Mouse (Mus musculus): ENCODE measurements around the gene Cdhr5.

Gene Cdhr5

DNA sequence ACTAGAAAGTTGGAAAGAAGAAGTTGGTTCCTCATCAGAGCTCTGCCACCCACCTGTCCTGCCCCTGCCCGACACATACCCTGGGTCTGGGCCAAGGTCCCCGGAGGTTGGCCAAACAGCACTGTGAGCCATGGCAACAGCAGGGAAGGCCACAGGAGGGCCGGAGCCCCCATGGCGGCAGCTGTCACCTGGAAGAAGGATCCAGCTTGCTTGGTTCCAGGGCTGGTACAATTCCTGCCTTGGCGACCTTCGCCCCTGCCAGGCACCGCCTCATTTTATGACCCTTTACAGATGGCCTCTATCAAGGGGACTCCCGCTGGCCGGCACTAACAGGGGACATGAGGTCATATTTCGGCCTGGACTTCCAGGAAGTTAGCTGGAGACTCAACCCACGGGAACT is at the start of gene Cdhr5:
Gene Cdhr5 (minus strand): TSS at position 241 of the 400 bp plus-strand sequence.
- no peak for DNase-seq

DNA sequence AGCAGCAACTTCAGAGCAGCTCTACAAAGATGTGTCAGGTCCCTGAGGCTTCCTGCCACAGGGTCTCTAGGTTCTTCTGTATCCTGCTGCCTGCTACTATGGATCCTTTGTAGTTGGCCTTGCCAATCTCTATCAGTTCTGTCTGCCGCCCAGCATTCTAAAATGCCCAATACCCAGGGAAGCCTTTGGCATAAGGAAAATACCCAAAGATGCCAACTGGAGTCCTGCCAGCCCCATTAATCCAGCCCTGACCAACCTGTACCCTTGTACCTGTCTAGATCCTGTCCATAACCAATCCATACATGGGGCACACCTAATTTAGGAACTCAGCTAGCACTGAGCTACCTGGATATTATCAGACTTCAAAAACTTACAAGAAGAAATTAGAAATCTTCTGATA is 48.1 kb upstream of the Cdhr5 start:
- DNase-seq = no peak

DNA sequence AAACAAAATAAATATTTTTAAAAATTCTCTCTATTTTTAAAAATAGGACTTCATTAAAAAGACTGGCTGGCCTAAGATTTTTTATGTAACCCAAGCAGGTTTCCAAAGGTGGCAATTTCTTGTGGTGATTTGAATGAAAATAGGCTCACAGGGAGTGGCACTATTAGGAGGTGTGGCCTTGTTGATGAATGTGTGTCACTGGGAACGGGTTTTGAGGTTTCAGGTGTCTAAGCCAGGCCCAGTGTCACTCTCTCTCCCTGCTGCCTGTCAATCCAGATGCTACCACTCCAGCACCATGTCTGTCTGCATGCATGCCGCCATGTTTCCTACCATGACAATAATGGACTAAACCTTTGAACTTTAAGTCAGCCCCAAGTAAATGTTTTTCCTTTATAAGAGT is 42.9 kb upstream of the Cdhr5 start:
- no peak for DNase-seq

DNA sequence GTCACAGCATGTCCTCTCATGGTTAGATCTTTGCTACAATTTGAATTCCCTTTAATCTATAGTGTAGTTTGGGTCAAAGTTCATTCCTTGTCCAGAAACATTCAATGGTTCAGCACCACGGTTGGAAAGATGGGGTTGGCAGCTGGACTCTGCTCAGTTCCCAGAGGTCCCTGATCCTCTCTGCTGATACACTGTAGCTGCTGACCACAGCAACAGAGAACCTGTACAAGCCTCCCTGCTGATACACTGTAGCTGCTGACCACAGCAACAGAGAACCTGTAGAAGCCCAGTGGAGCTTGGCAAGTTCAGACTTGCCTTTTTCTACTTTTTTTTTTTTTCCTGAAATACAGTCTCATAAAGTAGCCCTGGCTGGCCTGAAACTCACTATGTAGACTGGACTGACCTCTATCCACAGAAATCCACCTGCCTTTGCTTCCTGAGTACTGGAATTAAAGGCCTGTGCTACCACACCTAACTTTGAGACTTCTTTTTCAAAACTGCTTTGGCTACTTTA is 41.1 kb upstream of the Cdhr5 start:
- no peak for DNase-seq

DNA sequence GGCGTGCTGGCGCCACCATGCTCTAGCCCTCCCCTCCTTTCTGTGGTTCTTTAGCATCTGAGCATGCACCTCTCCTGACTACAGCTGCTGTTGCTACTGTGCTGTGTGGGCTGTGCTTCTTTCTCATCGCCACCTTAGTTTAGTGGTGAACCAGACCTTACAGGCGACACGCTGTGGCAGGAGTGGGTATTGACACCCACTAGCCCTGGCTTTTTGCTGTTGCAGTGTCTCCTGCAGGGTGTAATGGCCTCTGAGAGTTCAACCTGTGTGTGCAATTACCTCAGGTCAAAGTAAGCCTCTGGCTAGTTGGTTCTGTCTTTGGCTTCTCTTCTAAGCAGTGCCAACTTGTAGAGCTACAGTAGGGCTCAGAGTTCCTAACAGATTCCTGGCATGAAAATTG is 39.4 kb upstream of the Cdhr5 start:
- DNase-seq = peak; percentile 36 to 44

DNA sequence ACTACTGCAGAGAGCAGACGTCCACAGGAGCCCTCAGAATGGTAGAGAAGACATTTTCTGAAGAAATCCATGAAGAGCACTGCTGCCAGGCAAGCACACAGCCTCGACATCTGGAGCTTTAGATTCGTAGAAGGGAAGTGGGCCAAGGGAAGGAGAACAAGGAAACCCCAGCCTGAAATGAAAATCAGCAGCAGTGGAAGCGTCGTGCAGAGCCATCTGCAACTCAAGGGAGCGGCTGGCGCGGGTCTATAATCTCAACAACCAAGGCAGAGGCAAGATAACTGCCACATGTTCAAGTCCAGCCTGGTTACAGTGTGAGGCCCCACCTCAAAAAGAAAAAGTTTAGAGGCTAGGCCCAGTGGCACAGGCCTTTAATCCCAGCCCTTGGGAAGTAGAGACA is 38.5 kb upstream of the Cdhr5 start:
- DNase-seq = no peak

DNA sequence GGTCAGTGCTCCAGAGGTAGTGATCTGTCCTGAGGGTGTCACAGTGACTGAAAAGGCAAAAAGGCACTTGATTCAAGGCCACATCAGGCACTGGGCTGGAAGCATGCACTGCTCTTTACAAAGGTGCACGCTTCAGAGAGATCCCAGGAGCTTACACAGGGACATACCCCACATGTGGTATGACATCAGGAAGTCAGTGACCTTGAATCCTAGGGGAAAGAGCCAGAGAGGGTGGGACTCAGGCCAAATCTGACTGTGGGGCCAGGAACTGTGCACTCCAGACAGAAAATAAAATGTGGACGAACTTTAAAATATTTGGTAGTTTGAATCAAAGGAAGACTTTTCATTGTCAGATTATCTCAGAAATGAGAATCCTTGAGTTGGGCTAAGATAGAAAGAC is 37.8 kb upstream of the Cdhr5 start:
- no peak for DNase-seq

DNA sequence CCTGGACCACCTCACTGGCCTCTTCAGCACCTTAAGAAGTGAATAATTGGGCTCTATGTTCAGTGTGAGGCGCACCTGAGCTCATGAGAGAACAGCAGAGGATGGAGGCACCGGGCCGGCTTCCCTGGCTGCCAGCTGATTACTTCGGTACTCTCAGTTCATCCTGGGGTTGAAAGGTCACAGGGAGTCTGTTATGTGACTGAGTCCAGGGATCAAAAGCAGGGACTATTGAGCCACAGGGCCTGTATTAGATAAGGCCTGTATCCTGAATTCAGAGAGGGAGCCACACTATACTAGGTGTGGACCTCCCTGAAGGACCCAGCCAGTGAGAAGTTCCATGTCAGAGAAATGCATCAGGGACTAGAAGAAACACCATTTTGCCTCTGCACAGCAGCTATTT is 28.0 kb upstream of the Cdhr5 start:
- no peak for DNase-seq

DNA sequence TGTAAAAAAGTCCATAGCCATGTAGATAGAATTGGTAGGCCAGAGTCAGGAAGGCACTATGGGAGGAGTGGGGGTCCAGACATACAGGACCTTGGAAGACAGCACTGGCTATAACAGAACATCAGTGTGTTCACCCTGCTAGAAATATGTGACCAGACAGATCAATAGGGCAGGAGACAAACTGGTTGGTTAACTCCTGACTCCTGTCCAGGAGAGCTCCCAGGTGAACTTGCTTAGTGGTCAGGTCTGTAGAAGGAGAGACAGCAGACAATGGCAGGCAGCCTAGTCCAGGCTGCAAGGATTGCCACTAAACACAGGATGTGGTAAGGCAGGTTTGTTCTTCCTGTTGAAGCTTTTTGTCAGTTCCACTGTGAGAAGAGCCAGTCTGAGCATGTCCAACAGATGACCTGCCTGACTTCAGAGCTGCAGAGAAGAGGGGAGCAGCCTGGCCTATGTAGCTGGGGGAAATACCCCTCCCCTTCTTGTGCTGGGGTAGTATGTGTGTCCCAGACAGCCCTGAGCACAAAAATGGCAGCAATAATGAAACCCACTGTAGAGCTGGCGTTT is 26.2 kb upstream of the Cdhr5 start:
- DNase-seq = peak in 1 of 2 experiments; percentile 36

DNA sequence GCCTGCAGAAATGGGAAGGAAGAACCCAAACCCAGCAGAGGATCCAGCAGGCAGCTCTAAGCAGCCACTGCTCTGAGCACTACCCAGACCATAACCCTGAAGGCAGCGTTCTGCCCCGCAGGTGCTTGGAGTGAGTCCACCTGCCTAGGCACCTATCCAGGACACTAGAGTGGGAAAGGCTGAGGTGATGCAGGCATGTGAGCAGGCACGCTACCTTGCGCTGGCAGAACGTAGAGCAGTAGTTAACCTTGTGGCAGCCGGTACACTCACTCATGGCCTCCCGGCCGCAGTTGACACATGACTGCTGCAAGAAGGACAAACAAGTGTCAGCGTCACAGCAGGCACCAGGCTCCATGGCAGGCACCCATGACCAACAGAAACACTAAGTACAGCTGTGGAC is 24.8 kb upstream of the Cdhr5 start:
- no peak for DNase-seq

DNA sequence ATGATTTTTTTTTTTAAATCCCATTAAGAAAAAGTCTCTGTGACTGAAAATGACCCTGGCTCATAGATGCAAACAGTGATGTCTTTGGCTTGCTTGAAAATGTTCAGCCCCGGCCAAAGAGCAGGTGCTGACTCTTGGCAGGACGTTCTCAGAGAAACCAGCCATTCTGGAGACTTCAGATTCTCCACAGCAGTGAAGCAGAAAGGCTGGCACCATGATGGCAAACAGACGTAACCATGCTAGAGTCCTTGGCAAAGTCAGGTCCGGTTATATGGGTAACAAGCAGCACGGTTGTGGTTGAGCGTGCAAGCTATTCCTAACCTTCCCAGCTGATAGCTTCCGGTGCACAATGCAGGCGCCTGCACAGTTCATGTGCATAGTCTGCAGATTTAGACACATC is 22.6 kb upstream of the Cdhr5 start:
- DNase-seq = no peak

DNA sequence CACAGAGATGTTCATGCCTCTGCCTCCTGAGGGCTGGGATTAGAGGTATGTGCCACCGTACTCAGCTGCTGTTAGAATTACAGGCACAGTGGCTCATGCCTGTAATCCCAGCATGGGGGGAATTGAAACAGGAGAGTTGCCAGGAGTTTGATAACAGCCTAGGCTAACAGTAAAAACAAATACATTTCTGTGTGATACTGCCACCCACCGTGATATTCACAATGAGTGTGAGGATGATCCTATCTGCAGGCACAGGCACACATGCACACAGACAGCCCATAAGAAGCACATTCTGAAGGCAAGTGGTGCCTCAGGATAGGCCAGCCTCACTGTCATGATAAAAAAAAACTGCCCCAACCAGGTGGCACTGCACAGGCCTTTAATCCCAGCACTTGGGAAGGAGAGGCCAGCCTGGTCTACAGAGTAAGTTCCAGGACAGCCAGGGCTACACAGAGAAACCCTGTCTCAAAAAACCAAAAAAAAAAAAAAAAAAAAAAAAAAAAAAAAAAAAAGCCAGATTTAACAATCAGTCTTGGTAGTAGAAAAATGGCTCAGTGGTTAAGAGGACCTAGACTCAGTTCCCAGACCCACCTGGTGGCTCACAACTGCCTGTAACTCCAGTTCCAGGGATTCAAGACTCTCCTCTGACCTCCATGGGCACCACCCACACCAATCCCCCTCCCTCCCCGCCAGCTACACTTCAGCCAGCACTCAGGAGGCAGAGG is 21.5 kb upstream of the Cdhr5 start:
- DNase-seq = no peak

DNA sequence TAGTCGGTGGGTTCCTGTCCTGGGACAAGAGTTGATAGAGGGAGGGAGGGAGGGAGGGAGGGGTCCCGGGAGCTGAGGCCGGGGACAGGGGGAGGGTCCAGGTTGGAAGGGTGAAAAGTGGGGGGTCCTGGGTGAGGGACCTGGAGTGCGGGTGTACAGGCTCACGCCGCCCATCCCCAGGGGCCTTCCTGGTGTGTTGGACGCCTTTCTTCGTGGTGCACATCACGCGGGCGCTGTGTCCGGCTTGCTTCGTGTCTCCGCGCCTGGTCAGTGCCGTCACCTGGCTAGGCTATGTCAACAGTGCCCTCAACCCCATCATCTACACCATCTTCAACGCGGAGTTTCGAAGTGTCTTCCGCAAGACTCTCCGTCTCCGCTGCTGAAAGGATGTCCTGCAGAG is 17.9 kb upstream of the Cdhr5 start:
- no peak for DNase-seq

DNA sequence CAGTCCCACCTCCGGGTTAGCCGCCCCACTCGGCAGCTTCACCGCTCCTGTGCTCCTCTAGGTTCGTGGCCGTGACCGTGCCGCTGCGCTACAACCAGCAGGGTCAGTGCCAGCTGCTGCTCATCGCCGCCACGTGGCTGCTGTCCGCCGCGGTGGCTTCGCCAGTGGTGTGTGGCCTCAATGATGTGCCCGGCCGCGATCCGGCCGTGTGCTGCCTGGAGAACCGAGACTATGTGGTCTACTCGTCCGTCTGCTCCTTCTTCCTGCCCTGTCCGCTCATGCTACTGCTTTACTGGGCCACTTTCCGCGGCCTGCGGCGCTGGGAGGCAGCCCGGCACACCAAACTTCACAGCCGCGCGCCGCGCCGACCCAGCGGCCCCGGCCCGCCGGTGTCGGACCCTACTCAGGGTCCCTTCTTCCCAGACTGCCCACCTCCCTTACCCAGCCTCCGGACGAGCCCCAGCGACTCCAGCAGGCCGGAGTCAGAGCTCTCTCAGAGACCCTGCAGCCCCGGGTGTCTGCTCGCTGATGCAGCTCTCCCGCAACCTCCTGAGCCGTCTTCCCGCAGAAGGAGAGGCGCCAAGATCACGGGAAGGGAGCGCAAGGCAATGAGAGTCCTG is 17.4 kb upstream of the Cdhr5 start:
- DNase-seq = no peak

DNA sequence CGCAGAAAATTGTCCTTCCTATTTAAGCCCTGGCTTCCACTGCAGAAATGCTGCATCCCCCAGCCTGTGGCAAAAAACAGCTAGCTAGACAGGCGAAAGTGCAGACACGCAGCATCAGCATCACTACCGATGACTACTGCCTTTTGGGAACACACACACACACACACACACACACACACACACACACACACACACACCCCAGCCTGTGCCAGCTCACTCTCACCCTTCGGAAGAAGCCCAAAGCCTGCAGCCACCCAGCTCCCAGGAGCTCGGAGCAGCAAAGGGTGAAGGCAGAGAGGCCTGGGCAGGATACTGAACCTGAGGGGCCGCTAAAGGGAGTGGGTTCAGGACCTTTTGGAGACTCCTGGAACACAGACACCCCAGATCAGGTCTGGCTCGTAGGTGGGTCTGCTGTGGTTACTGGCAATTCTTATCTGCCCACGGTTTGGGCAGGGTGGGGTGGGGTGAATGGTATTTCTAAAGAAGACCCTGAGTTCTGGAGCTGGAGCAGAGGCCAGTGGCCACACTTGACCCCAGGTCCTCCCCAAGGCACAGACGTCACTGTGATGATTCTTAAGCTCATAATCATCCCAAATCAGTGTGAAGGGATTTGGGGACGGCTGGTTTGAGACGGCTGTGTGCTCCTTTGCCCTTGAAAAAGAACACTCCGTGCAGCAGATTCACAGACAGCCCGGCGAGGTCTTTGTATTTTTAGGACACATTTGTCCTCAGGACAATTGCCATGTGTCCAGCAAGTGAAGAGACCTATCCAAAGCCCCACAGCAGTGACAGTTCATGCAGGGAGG is 16.2 kb upstream of the Cdhr5 start:
- DNase-seq = no peak

DNA sequence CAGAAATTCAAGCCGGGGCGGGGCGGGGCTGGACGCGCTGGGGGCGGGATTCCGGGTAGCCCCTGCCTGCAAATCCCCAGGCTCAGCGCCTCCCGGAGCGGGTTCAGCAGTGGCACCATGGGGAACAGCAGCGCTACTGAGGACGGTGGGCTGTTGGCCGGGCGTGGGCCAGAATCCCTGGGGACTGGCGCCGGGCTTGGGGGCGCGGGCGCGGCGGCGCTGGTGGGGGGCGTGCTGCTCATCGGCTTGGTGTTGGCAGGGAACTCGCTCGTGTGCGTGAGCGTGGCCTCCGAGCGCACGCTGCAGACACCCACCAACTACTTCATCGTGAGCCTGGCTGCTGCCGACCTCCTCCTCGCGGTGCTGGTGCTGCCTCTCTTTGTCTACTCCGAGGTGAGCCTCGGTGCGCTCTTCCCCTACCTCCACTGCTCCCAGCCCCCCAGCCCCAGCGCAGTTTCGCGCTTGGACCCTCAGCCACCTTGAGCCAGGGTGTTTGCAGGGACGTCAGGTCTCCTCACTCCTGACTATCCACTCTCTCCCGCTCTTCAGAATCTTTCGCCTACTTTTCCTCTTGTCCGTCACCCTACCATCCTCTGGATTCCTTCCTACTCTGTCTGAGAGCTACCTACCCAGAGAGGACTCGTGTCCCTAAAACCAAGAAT is 15.5 kb upstream of the Cdhr5 start, which contains the start of gene Drd4:
Gene Drd4 (plus strand): TSS at position 86 of the 662 bp plus-strand sequence.
- DNase-seq = no peak

DNA sequence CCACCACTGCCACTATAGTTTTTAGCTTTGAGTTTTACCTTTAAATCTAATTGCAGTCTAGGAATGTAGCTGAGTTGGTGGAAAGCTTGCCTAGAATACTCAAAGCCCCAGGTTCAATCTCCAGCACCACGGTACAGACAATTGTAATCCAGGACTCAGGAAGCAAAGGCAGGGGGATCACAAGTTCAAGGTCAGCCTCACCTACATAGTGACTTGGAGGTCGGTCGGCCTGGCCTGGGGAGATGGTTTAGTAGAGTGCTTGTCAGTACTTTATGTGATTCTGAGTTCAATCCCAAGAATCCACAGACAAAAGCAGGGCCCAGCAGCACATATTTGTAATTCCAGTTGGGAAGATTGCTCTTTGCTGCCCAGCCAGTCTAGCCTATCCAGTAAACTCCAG is 11.5 kb upstream of the Cdhr5 start:
- no peak for DNase-seq

DNA sequence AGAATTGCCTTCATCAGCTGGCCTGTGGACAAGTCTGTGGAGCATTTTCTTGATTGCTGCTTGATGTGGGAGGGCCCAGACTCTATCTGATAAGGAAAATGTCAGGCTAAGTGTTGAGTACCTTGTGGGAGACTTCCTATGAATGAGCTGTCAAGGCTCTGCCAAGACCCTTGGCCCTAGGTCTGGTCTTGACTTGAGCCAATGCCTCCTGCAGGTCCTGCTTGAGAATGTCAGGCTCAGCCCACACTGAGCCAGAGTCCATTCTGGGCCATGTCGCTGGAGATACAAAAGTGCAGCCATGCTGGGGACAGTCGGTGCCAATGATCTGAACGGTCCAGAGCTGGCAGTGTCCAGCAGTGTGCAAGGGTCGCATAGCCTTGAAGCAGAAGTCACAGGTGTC is 6.2 kb upstream of the Cdhr5 start:
- no peak for DNase-seq

DNA sequence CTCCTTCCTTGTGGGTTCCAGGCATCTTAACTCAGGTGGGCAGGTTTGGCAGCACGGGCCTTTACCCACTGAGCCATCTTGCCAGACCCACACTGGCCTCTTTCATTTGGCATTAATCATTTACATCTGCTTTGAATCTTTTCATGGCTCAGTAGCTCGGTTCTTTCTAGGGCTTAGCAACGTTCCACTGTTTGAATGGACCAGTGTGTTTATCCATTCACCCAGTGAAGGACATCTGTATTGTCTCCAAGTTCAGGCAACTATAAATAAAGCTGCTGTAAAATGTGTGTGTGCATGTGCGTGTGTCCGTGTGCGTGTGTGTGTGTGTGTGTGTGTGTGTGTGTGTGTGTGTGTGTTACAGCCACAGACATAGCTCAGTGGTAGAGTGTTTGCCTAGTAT is 4.9 kb upstream of the Cdhr5 start:
- DNase-seq = no peak

DNA sequence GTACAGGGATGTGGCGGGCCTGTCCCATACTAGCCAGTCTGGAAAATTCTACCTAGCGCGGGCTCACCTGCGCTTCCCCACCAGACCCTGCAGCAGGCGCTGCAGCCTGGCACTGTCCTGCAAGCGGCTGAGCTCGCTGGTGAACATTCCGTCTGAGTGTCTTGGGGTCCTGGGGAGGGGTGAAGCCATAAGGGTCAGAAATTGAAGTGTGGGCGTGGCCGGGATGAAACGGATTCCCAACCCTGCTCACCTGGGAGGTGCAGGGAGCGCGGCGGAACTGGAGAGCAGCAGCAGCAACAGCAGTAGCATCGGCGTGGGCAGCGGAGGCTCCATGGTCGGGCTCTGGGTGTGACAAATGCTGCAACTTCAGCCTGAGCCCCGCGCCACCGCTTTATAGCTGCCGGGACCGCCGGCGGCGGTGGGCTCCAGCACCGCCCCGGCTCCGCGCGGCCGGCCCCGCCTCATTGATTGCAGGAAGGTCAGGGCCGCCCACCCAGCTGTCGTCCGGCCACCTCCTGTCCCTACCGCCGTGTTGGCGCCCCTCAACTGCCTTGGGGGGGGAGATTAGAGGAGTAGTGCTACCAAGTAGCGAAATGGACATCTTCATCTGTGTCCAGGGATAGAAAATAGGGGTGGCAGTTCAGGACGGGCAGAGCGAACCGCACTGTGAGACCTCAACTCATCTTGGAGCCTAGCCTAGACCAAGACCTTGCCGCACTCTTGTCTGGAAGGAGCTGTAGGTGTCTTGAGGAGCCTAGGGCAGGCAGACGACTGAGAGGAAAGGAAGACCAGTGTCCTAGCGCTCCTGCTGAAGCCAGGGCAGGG is 2.4 kb upstream of the Cdhr5 start, which contains the start of gene Sct:
Gene Sct (minus strand): TSS at position 368 of the 825 bp plus-strand sequence.
- no peak for DNase-seq
